Mouse (Mus musculus) left cerebral cortex, postnatal 25 days (tissue): ENCODE data around the gene Tmem247. TPM values are rescaled to one million over a fixed set of nuclear protein-coding genes. Genes with fewer than 3 reads are reported as not detected.

ENCODE experiments used
- DNase-seq, 2 experiments: peaks; one replicate each; pipeline ENCODE4 v3.0.0; 2022; ENCODE audit warnings: low spot score in 2 of 2, mixed read lengths in 1 of 2
- intact Hi-C: fragments of 180-260 bp; cut with DNase I; formaldehyde crosslinking; loops from one replicate; pipeline ENCODE4 v1.15.1; 2025
- total RNA-seq, 2 experiments: library from RNA; stranded (reverse); gene quantifications; 2 replicates each; pipeline ENCODE4 v1.2.3; 2021

The Tmem247 gene
- total RNA-seq, 2 experiments from 2014 or later = not detected

DNA sequence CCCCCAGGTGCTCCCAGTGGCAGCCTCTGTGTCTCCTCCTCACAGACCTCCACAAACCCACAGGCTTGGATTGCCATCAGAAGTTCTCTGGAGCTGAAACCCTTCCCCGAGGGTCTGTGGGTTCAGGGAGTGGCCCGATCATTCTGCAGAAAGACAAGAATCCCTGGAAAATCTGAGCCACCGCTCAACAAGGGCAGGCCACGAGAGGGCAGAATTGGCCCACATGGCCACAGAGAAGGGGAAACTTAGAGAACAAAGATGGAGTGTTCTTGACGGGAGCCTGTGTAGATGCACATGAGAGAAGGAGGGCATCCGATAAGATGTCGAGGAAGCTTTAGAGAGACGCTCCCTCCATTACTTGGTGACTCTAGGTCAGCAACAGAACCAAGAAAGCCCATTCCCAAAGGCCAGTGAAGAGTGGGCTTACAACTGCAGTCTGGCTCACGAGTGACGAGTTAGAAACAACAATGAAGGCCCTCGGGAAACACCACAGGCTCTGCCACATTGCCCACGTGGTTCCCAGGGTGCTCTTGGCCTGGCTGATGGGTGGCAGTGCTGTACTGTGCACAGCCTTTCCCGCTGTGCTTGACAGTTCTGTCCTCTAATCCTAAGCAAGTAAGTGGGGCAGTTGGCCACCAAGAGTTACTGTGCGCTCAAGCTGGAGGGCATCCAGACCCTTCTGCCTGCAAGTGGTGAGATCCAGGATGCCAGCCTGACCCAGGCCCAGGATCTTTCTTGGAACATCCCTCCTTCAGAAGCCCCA, 7.2 kb upstream of the Tmem247 start:
- peak in 1 of 2 experiments; percentile 53 for DNase-seq
- intact Hi-C loops = loop anchor here (2.0 to 5.0 kb wide), 4 partner anchors 88 to 748 kb away; no protein-coding TSS in a partner anchor

- no peak for DNase-seq
- intact Hi-C loops = no loop called here
Observed at GRCm38 (mm10) chr17:86911261-86911660, 5.9 kb upstream of the Tmem247 start.

DNA sequence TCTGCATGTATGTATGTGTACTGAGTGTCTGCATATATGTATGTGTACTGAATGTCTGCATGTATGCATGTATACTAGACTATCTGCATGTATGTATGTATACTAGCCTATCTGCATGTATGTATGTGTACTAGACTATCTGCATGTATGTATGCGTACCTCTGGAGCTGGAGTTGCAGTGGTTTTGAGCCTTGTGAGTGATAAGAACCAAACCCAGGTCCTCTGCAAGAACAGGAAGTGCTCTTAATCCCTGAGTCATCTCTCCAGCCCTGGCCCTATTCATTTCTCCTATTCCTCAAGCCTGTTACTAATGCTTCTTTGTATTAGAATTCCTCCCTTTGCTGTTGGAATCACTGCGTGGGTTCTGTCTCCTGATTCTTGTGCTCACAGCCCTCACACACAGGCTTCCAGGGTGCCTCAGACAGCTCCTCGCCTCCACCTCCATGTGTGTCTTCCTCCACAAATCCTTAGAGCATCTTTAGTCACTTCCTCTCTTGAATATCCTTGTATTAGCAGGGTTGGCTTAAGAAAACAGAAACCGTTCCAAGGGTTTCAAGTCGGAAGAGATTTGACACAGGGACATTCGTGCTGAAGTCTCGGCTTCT, 4.0 kb upstream of the Tmem247 start:
- intact Hi-C loops = no loop called here
- DNase-seq = peak in 1 of 2 experiments; percentile 57

- DNase-seq = no peak
- intact Hi-C loops = no loop called here
Observed at GRCm38 (mm10) chr17:86915540-86915939, 1.6 kb upstream of the Tmem247 start.

DNA sequence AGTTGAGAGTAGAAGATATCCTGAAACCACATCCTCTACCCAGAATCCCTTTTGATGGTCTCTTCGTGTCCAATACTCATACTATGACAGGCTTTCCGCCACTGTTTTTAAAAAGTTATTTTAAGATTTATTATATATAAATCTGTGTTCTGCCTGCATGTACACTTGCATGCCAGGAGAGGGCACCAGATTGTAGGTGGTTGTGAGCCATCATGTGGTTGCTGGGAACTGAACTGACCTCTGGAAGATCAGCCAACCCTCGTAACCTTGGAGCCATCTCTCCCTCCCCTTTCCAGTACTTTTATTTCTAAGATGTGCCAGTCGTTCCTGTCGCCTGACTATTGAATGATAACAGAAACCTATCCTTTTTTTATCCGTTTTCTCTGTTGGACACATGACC, 1.6 kb downstream of the Tmem247 start:
- intact Hi-C loops = loop anchor here (2.0 kb wide), 2 partner anchors 126 to 330 kb away; no protein-coding TSS in a partner anchor
- no peak for DNase-seq

DNA sequence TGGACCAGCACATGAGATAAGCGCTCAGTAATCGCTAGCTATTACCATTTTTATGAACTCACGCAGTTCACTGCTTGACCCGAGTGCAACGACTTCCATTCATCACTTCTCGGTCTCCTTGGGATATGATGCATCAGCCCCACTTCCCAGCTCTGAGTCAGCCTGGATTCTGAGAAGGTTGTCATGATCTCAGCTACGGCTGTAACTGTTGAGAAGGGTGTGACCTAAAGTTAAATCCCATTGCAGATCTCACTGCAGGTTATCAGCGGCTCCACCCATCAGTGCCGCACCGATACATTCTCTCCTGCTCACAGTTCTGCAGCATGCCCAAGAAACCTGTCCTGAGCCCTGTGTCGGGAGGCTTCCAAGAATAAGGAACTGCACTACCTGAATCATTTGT, 2.6 kb downstream of the Tmem247 start:
- no peak for DNase-seq
- intact Hi-C loops = loop anchor here (2.0 kb wide), 2 partner anchors 125 to 329 kb away; no protein-coding TSS in a partner anchor

DNA sequence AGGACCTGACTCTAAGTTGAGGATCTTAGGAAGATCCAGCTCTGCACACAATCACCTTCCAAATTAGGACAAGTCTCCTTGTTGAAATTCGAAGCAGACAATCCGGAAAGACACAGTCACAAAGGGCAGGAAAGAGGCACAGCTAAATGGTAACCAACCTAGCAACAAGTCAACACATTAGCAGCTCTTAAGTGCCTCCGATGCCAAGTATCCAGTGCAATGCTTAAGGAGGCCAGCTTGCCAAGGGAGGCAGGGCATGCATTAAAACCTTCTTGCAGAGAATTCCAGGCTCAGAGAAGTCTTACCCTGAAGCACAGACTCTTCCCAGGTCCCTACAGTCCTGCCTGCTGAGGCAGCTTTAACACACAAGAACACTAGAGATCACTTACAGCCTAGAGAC, 7.5 kb downstream of the Tmem247 start:
- DNase-seq = no peak
- intact Hi-C loops = no loop called here

- intact Hi-C loops = no loop called here
- no peak for DNase-seq
Observed at GRCm38 (mm10) chr17:86926836-86927235, 9.7 kb downstream of the Tmem247 start.

DNA sequence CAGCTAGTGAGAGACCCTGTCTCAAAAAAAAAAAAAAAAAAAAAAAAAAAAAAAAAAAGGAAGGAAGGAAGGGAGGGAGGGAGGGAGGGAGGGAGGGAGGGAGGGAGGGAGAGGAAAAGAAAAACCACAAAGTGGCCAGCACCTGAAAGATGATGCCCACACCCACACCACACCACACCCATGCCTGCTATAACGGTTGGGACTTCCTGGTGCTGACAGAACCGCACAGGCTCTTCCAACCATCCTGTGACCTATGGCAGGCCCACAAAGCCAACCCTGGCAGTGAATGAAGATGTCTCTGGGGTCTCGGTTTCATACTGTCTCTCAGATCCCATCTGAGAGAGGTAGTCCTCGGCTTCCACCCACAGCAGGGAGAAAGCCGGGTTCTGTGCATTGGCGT, 12.2 kb downstream of the Tmem247 start:
- intact Hi-C loops = no loop called here
- DNase-seq = no peak

- DNase-seq = no peak
- intact Hi-C loops = no loop called here
Observed at GRCm38 (mm10) chr17:86929981-86930380, 12.8 kb downstream of the Tmem247 start.

GRCm38 (mm10) chr17:86932896-86933295, 15.7 kb downstream of the Tmem247 start:
- DNase-seq = no peak
- intact Hi-C loops = no loop called here

GRCm38 (mm10) chr17:86937064-86937463, 19.9 kb downstream of the Tmem247 start:
- no peak for DNase-seq
- intact Hi-C loops = loop anchor here (2.0 kb wide), 1 partner anchor 26 kb away; the partner anchor contains the start of gene Rhoq

- intact Hi-C loops = loop anchor here (2.0 kb wide), 1 partner anchor 25 kb away; the partner anchor contains the start of gene Rhoq
- DNase-seq = peak; percentile 66 to 76
Observed at GRCm38 (mm10) chr17:86937497-86938155, 20.5 kb downstream of the Tmem247 start.

DNA sequence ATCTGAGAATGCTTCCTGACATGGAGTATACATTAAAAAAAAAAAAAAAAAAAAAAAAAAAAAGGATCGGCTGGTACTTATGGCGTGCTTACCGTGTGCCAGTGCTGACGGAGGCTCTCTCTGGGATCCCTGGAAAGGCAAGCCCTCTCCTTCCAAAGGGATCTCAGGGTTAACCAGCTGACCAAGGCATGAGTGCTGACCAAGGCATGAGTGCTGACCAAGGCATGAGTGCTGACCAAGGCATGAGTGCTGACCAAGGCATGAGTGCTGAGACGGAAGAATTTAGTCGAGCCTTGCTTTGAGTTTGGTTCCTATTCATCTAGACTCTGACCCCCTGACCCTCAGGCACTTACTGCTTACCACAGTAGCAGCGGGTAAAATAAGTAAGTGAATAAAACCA, 21.5 kb downstream of the Tmem247 start:
- no peak for DNase-seq
- intact Hi-C loops = no loop called here

- intact Hi-C loops = no loop called here
- no peak for DNase-seq
Observed at GRCm38 (mm10) chr17:86942112-86942511, 25.0 kb downstream of the Tmem247 start.

DNA sequence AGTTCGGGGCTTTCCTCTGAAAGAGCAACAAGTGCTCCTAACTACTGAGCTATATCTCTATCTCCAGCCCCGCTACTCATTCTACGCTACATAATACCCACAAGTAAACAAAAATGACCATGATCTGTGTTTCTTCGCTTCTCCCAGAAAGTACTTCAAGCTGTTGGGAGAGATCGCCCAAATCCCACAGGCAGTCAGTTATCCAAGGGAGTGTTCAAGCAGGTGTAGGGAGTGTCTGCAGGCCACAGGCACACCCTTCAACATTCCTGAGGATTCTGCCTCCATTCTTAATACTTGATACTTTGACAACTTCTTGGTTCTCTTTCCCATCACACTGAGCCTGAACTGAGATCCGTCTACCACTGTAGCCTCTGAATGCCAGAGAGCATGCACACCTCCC, 26.0 kb downstream of the Tmem247 start:
- DNase-seq = no peak
- intact Hi-C loops = no loop called here

DNA sequence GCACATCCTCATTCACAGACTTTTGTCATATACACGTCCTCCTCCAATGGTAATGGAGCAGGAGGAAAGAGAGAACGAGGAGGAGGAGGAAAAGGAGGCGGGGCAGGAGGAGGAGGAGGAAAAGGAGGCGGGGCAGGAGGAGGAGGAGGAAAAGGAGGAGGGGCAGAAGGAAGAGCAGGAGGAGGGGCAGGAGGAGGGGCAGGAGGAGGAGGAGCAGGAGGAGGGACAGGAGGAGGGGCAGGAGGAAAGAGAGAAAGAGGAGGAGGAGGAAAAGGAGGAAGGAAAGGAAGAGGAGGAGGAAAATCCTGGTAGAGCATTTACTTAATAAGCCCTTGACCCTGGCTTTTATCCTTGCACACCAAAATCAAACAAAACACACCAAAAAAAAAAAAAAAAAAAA, 28.9 kb downstream of the Tmem247 start:
- no peak for DNase-seq
- intact Hi-C loops = no loop called here

DNA sequence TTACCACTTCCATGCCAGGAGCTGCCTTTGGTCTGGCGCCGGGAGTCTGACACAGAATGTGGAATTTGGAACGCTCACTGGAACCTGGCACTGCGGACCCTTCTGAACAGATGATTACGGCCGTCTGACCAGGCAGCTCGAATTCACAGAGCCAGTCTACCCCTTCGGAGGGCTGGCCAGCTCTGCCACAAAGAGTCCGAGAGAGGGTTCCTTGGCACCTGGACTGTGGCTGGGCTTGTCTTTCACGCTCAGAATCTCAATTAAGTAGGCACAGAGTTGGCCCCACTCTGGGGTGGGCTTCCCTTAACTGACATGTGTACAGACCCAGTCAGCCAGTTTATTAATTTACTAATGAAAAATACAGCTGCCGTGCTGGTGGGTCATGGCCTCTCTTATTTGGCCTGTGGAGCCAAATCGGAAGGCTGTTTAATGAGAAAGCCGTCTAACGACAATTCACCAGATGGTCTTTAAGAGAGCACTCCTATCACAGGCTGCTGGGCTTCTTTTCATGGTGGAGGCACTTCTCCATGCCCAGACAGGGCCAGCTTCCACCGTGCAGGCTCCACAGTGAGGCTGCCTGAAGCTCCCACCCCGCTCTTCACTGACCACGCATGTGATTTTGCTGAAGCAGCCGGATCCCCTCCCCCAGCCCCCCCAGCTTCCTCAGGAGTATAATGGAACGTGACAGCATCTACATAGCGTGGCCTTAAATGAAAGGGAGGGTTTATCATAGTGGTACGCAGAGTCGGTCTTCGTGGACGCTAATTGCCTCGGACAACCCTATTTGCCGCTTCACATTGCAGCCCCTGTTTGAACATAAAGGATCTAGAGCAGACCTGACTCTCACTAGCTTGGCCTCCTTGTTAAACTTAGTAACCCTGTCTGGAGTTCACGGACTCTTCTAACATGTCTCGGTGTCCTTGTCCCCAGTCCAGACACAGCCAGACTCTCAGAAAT, 31.0 kb downstream of the Tmem247 start, which contains the start of gene Atp6v1e2:
Atp6v1e2 (minus strand) TSS at position 58 of the 957 bp plus-strand sequence.
- DNase-seq = no peak
- intact Hi-C loops = no loop called here

DNA sequence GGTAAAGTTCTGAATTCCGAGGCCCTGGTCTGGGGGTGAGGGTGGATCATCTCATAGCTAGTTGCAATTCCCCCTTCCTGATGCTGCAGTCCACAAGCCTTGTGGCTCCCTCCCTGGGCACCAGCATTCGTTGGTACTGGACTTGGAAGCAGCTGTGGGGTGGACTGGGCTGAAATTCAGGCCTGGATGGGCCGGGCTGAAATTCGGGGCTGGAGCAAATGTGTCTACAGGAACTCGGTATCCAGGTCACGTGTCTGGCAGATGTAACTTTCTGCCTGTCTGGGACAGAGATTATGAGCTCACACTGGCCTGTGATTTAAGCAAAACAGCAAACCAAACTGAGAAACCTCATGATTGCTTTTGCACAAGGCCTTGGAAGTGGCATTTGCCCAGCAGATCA, 31.7 kb downstream of the Tmem247 start:
- intact Hi-C loops = no loop called here
- no peak for DNase-seq
